ENCODE assay signal across 10 mouse cellular contexts in genomic region chr19:47366576-47366975, GRCm38 (mm10).
DNase-seq lines count a peak whose midpoint lies in the region; ATAC-seq and TF ChIP-seq lines count a peak whose summit lies in the region.
"Had no signal": no experiment of that assay in that cellular context is flagged by ENCODE, and none has a peak within 500 bp of the region (broad histone marks: within the 10 kb centered on the region; RNA-seq: fewer than 3 reads in every experiment).

No protein-coding gene starts in this region.

- no peaks in the 10 kb centered on the region; the same call in 1 of the 2 replicates for H3K36me3 ChIP-seq in liver, adult 2 months (ENCODE audit: control insufficient read depth, insufficient read depth, low read length)
- H3K36me3 ChIP-seq in liver, embryonic 12.5 days = peaks cover 28% of the 10 kb centered on the region

- no peak overlapping the region for H3K27ac ChIP-seq in liver, adult 2 months (replicated peaks; ENCODE audit: insufficient read depth, low read depth, low read length)
- no peak overlapping the region for H3K27ac ChIP-seq in liver, embryonic 12.5 days

- DNase-seq in gastrocnemius, adult 18-20 months (ENCODE audit: low spot score) = peak; percentile 70
- DNase-seq in gastrocnemius, postnatal 4 days (ENCODE audit: low spot score in 2 of 2) = no peak
- DNase-seq in liver, adult 2 months (ENCODE audit: extremely low read depth, low read depth, low spot score) = peak; percentile 58
- peak; percentile 90 for DNase-seq in cerebellum, adult 11-12 months
- peak; percentile 31 to 62 for DNase-seq in gastrocnemius, adult 8-10 months (ENCODE audit: low spot score in 2 of 2)
- DNase-seq in spleen, postnatal 36 days (ENCODE audit: low spot score in 2 of 2) = no peak
- no peak for DNase-seq in left cerebral cortex, adult 9 months (ENCODE audit: low spot score in 2 of 2)
- DNase-seq: spleen, adult 18-20 months had no signal

- H3K79me2 ChIP-seq in liver, adult 2 months (ENCODE audit: control insufficient read depth, insufficient read depth, low read length) = peaks cover 7% of the 10 kb centered on the region; the same call in 1 of the 2 replicates

- no peak overlapping the region for H3K4me3 ChIP-seq in liver, adult 2 months (ENCODE audit: insufficient read depth, low read depth, low read length)
- no peak overlapping the region for H3K4me3 ChIP-seq in liver, embryonic 12.5 days
- H3K4me3 ChIP-seq: erythroblast, embryonic 14.5 days had no signal

- TF ChIP-seq POLR2A in liver, adult 2 months (IDR thresholded peaks at IDR 0.05; ENCODE audit: extremely low read depth, insufficient read depth, low read length) = no peak

- no peak for ATAC-seq in liver, embryonic 12.5 days

- no peaks in the 10 kb centered on the region for H3K27me3 ChIP-seq in liver, adult 2 months (ENCODE audit: control insufficient read depth, insufficient read depth, low read length)
- H3K27me3 ChIP-seq in liver, embryonic 12.5 days (replicated peaks) = no peaks in the 10 kb centered on the region

- no peaks in the 10 kb centered on the region for H3K9me3 ChIP-seq in liver, embryonic 12.5 days (replicated peaks)

- TF ChIP-seq CTCF in liver, adult 2 months (IDR thresholded peaks at IDR 0.05; ENCODE audit: low read depth, low read length) = no peak

- 52% methylated on average over 8 of the region's 8 CpGs for WGBS in liver, adult 2 months
- 78% methylated on average over 8 of the region's 8 CpGs for WGBS in liver, embryonic 12.5 days (ENCODE audit: insufficient replicate concordance)

- H3K4me2 ChIP-seq in liver, embryonic 12.5 days = no peak overlapping the region

- peaks cover 4% of the 10 kb centered on the region for H3K4me1 ChIP-seq in liver, adult 2 months (ENCODE audit: control insufficient read depth, insufficient read depth, low read length)
- H3K4me1 ChIP-seq in liver, embryonic 12.5 days = peaks cover 24% of the 10 kb centered on the region

- H3K9ac ChIP-seq in liver, adult 2 months (ENCODE audit: low read depth, low read length) = no peak overlapping the region
- no peak overlapping the region for H3K9ac ChIP-seq in liver, embryonic 12.5 days

Comparison
In these comparisons a context has a peak if more than half of its experiments do, and no peak if none do; other contexts are left out.
1. DNase-seq: peak in gastrocnemius, adult 18-20 months (single experiment), liver, adult 2 months (single experiment), cerebellum, adult 11-12 months (single experiment) and gastrocnemius, adult 8-10 months (2 of 2); none in gastrocnemius, postnatal 4 days (0 of 2), spleen, postnatal 36 days (0 of 2) and left cerebral cortex, adult 9 months (0 of 2).